Mouse (Mus musculus) liver, embryonic 16.5 days (tissue): ENCODE results near the gene Akr1b8. TPM values are rescaled to one million over a fixed set of nuclear protein-coding genes. Genes with fewer than 3 reads are reported as not detected.
A peak's percentile ranks its signal among the peaks of the same experiment; 100 is the strongest.
"Not testable (repeated sequence)": the region's sequence is repeated elsewhere in the genome, so short reads cannot be mapped to it uniquely, and the experiment has no call there.

Experiments
- ATAC-seq: fragments of 200-750 bp; cut with Nextera tagmentation; 2 replicates; pipeline ENCODE4 v1.8.0; 2017; ENCODE audit warnings: low read depth, mild to moderate bottlenecking, moderate number of reproducible peaks, moderate library complexity
- H3K27ac ChIP-seq: fragments of 300-500 bp; sonication (generic); 2 replicates; pipeline ENCODE4 v1.5.1; 2014; ENCODE audit warnings: mild to moderate bottlenecking, low read length
- H3K27me3 ChIP-seq: fragments of 300-500 bp; sonication (generic); 2 replicates; pipeline ENCODE4 v1.6.1; 2014; ENCODE audit warnings: low read depth, low read length, mixed read lengths; ENCODE audit not compliant: control insufficient read depth, insufficient read depth
- H3K36me3 ChIP-seq: fragments of 300-500 bp; sonication (generic); 2 replicates; pipeline ENCODE4 v1.6.1; 2014; ENCODE audit warnings: mild to moderate bottlenecking; ENCODE audit not compliant: control insufficient read depth, insufficient read depth
- H3K4me1 ChIP-seq: fragments of 300-500 bp; sonication (generic); 2 replicates; pipeline ENCODE4 v1.6.1; 2014; ENCODE audit warnings: low read depth, low read length, mixed read lengths; ENCODE audit not compliant: control insufficient read depth
- H3K4me2 ChIP-seq: fragments of 300-500 bp; sonication (generic); 2 replicates; pipeline ENCODE4 v1.6.1; 2014; ENCODE audit warnings: low read depth, low read length, mixed read lengths
- H3K4me3 ChIP-seq: fragments of 300-500 bp; sonication (generic); 2 replicates; pipeline ENCODE4 v1.5.1; 2014; ENCODE audit warnings: low read depth, mild to moderate bottlenecking, low read length
- H3K9ac ChIP-seq: fragments of 300-500 bp; sonication (generic); 2 replicates; pipeline ENCODE4 v1.6.1; 2014; ENCODE audit warnings: low read depth, low read length
- H3K9me3 ChIP-seq: fragments of 300-500 bp; sonication (generic); replicated peaks from 2 replicates; pipeline ENCODE4 v1.6.1; 2016; ENCODE audit warnings: low read length; ENCODE audit not compliant: control insufficient read depth
- WGBS: fragments of 180-500 bp; shearing (Covaris S2); extraction: QIAGEN DNeasy Blood & Tissue Kit; methylation state at CpG from one replicate; pipeline ENCODE4 v1.1.7; 2014; ENCODE audit not compliant: insufficient replicate concordance; 5-methylcytosine and 5-hydroxymethylcytosine counted together
- polyA plus RNA-seq: library from polyadenylated mRNA; unstranded; fragments of >200 nt; fragmentation: Nextera tagmentation; extraction: Ambion mirVana; gene quantifications from 2 replicates; pipeline ENCODE4 v1.2.1, GENCODE M21; 2015

Akr1b8 gene
- polyA plus RNA-seq, 1 experiment from 2014 or later: 4.9 TPM

DNA sequence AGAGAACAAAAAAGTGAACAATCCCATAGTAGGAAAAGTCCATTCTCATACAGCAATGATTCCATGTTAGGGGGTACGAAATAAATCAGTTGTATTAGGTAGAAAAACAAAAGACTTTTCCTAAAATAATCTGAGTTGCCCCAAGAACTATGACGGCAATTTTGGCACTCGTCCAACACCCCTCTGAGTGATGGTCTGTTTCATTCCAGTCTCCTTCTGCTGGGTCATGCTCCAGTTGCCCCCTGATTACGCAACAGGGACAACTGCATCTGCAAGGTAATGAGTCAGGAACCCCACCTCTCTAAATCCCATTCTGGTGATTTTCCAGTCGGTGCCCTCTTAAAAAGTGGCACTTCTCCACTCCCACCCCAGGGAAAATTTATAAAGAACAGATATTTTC lies 35.7 kb upstream of the Akr1b8 start:
- Histone ChIP-seq H3K36me3 (no peaks in the 10 kb centered on the region), H3K9me3 (no peaks in the 10 kb centered on the region), H3K4me3 (peak overlapping the region; percentile 75), H3K9ac (no peak overlapping the region), H3K27ac (no peak overlapping the region), H3K4me2 (peak overlapping the region; percentile 77), H3K4me1 (no peaks in the 10 kb centered on the region; the same call in 1 of the 2 replicates), H3K27me3 (no peaks in the 10 kb centered on the region)
- ATAC-seq: no peak
- WGBS: 35% methylated on average over 5 of the region's 5 CpGs

DNA sequence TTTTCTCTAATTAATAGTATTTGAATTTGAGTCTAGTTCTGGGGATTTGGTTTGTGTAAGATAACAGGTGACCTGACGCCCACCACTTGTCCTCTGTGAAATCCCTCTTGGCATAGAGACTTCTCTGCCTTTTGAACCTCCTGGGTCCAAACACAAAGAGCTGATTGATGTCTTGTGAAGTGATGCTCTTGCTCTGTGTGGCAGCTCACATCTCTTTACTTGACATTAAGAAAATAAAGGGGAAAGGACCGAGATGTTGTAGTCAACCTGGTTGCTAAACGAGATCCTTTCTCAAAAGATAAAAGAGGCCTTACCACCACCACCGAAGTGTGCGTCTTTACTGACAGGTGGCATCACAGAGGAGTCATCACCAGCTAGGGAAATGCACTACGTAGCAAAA lies 35.3 kb upstream of the Akr1b8 start:
- ATAC-seq: no peak
- no peaks in the 10 kb centered on the region for H3K9me3 ChIP-seq
- H3K9ac ChIP-seq: no peak overlapping the region
- H3K4me1 ChIP-seq: no peaks in the 10 kb centered on the region; the same call in 1 of the 2 replicates
- 56% methylated on average over 6 of the region's 6 CpGs for WGBS
- no peak overlapping the region for H3K4me2 ChIP-seq
- H3K27me3 ChIP-seq: no peaks in the 10 kb centered on the region
- H3K36me3 ChIP-seq: no peaks in the 10 kb centered on the region
- no peak overlapping the region for H3K4me3 ChIP-seq
- H3K27ac ChIP-seq: no peak overlapping the region

DNA sequence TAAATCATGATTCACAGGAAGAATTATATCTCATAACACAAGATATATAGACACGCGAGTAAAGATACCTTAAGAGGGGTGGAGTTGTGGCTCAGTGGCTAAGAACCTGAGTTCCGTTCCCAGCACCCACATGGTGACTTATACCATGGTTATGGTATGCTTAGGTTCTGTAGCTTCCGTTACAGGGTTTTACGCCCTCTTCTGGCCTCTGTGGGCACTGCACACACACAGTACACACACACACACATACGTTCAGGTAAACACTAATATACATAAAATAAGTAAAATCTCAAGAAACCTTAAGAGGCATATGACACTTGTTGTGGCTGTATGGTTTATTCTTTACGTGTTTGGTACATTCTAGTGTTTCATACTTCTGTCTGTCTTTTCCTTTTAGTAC lies 31.8 kb upstream of the Akr1b8 start:
- H3K36me3 ChIP-seq: no peaks in the 10 kb centered on the region
- H3K27ac ChIP-seq: no peak overlapping the region
- WGBS: 82% methylated on average over 7 of the region's 7 CpGs
- no peak overlapping the region for H3K9ac ChIP-seq
- H3K9me3 ChIP-seq: no peaks in the 10 kb centered on the region
- H3K27me3 ChIP-seq: no peaks in the 10 kb centered on the region
- H3K4me2 ChIP-seq: no peak overlapping the region
- H3K4me3 ChIP-seq: no peak overlapping the region
- ATAC-seq: no peak
- H3K4me1 ChIP-seq: no peaks in the 10 kb centered on the region; the same call in 1 of the 2 replicates

DNA sequence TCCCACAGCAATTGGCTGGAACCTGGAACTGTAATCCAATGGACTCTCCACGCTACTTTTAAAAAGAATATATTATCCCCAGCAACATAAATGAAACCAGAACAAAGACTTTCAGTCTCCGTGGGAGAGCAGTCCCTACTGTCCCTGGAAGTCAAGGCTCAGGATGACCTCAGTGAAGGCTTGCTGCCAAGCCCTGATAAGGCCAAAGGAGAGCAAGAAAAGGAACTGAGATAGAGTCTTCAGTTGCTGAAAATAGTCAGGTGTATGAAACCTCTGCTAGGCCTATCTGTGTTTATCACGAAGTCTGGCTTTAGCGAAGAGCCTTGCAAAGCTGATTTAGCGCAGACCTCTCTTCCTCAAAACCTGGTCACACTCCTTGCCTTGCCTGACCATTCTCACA lies 22.5 kb upstream of the Akr1b8 start:
- Histone ChIP-seq H3K27ac (no peak overlapping the region), H3K9me3 (no peaks in the 10 kb centered on the region), H3K36me3 (no peaks in the 10 kb centered on the region), H3K4me2 (no peak overlapping the region), H3K4me3 (no peak overlapping the region), H3K27me3 (no peaks in the 10 kb centered on the region), H3K9ac (no peak overlapping the region), H3K4me1 (no peaks in the 10 kb centered on the region)
- no peak for ATAC-seq
- WGBS: 34% methylated on average over 5 of the region's 5 CpGs

DNA sequence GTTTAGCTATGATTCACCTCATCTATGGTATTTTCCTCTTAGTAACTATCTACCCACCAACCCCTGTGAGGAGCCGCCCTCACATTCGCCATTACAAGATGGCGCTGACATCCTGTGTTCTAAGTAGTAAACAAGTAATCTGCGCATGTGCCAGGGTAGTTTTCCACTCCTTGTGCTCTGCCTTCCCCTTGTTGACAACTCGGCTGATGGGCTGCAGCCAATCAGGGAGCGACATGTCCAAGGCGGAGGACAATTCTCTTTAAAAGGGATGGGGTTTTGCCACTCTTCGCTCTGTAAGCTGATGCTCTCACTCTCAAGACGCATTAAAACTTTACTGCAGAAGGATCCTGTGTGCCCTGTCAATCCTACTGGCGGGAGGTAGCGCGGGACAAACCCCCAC lies 22.1 kb upstream of the Akr1b8 start:
- not testable (repeated sequence) for H3K9me3 ChIP-seq, H3K4me2 ChIP-seq, H3K9ac ChIP-seq, H3K36me3 ChIP-seq, H3K4me1 ChIP-seq, ATAC-seq, H3K4me3 ChIP-seq, H3K27me3 ChIP-seq, H3K27ac ChIP-seq
- 71% methylated on average over 12 of the region's 12 CpGs for WGBS

DNA sequence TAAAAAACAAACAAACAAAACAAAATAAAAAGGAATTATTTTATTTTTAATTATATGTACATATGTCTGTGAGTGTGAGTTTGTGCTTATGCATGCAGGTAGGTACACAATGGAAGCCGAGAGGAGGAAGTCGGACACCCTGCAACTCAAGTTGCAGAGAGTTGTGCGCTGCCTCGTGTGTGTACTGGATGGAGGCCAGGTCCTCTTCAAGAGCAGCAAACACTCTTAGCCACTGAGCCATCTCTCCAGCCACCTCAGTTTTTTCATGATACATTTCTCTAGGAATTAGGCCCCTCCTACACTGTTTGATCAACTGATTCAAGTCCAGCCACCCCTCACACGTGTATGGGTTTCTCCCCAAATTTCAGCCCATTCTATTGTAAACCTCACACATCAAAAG lies 19.2 kb upstream of the Akr1b8 start:
- no peaks in the 10 kb centered on the region for H3K27me3 ChIP-seq
- no peak overlapping the region for H3K9ac ChIP-seq
- 53% methylated on average over 5 of the region's 5 CpGs for WGBS
- no peaks in the 10 kb centered on the region for H3K9me3 ChIP-seq
- H3K4me2 ChIP-seq: no peak overlapping the region
- no peaks in the 10 kb centered on the region for H3K36me3 ChIP-seq
- H3K4me1 ChIP-seq: no peaks in the 10 kb centered on the region
- ATAC-seq: no peak
- H3K27ac ChIP-seq: no peak overlapping the region
- no peak overlapping the region for H3K4me3 ChIP-seq

DNA sequence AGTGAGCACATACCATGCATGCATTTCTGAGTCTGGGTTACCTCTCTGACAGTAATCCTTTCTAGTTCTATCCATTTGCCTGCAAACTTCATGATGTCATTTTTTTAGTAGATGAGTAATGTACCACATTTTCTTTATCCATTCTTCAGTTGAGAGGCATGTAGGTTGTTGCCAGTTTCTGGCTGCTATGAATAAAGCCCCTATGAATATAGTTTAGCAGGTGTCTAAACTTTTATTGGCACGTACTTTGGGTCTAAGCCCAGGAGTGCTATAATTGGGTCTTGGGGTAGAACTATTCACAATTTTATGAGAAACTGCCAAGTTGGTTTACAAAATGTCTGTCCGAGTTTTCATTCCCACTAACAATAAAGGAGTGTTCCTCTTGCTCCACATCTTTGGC lies 16.1 kb upstream of the Akr1b8 start:
- H3K9me3 ChIP-seq: no peaks in the 10 kb centered on the region
- no peaks in the 10 kb centered on the region for H3K36me3 ChIP-seq
- H3K27ac ChIP-seq: no peak overlapping the region
- no peak overlapping the region for H3K4me2 ChIP-seq
- no peak for ATAC-seq
- no peaks in the 10 kb centered on the region for H3K27me3 ChIP-seq
- H3K9ac ChIP-seq: no peak overlapping the region
- H3K4me1 ChIP-seq: no peaks in the 10 kb centered on the region
- H3K4me3 ChIP-seq: no peak overlapping the region
- 42% methylated on average over 2 of the region's 2 CpGs for WGBS

DNA sequence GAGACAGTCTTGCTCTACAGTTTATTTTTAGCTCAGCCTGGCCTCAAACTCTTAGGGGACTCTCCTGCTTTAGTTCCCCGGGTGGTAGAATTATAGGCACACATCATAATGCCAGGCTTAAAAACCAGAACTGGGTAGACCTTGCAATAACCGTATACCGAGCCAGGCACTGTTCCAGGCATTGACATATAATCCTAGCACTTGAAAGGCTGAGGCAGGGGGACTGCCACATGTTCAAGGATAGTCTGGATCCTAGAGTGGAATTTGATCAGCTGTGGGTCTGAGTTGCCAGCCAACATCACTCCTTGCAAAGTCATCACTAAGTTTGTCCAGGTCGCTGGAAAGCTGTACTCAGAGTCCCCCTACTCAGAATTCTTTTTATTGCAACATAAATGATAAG lies 11.9 kb upstream of the Akr1b8 start:
- WGBS: 63% methylated on average over 4 of the region's 4 CpGs

DNA sequence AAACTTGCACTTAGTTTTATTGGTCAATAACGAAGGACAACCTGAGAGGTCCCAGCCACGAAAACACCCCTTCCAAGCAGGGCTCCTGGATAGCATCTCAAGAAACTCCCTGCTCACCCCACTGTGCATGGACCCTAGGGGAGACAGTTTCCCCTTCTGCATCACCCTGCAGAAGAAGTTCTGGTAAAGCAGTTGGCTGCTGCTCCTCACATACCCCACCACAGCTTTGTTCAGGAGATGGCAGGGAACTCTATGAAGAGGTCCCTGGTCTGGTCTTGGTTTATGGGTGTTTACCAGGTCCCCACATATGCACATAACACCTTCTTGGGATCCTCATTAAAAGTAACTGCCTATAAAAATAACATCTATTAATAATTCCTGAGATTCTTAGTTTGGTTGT lies 11.4 kb upstream of the Akr1b8 start:
- WGBS: 72% methylated on average over 2 of the region's 2 CpGs
- no peaks in the 10 kb centered on the region for H3K4me1 ChIP-seq
- H3K4me2 ChIP-seq: no peak overlapping the region
- H3K4me3 ChIP-seq: no peak overlapping the region
- no peaks in the 10 kb centered on the region for H3K9me3 ChIP-seq
- no peaks in the 10 kb centered on the region for H3K27me3 ChIP-seq
- H3K36me3 ChIP-seq: no peaks in the 10 kb centered on the region
- ATAC-seq: no peak
- H3K27ac ChIP-seq: no peak overlapping the region
- H3K9ac ChIP-seq: no peak overlapping the region

More for the DNA sequence above, 11.9 kb upstream of the Akr1b8 start:
- Histone ChIP-seq H3K27me3 (no peaks in the 10 kb centered on the region), H3K4me3 (no peak overlapping the region), H3K4me2 (no peak overlapping the region), H3K27ac (no peak overlapping the region), H3K4me1 (no peaks in the 10 kb centered on the region), H3K36me3 (no peaks in the 10 kb centered on the region), H3K9ac (no peak overlapping the region), H3K9me3 (no peaks in the 10 kb centered on the region)
- ATAC-seq: no peak

DNA sequence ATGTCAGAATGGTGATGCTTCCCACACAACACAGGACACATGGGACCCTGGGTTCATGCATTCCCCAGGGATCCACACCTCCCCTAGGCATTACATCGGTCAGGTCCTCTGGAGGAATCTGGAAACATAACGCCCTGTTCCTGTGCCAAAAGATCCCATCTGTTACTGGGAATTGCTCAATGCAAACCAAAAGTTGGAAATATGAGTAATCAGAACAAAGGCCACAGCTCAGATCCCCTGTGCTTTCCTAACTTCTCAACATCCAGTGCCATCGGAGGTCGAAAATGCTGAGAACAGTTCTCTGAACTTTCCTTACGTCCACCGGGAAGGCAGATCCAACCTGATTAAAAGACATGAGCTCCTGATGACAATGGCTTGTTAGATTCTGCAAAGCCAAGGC lies 10.5 kb upstream of the Akr1b8 start:
- Histone ChIP-seq H3K27ac (no peak overlapping the region), H3K9ac (no peak overlapping the region), H3K4me3 (no peak overlapping the region), H3K27me3 (no peaks in the 10 kb centered on the region), H3K9me3 (no peaks in the 10 kb centered on the region), H3K4me2 (no peak overlapping the region), H3K4me1 (no peaks in the 10 kb centered on the region), H3K36me3 (no peaks in the 10 kb centered on the region)
- WGBS: 70% methylated on average over 6 of the region's 6 CpGs
- no peak for ATAC-seq
